Mouse (Mus musculus) limb, embryonic 13.5 days (tissue): ENCODE measurements around the gene Lgals1. TPM values are rescaled to one million over a fixed set of nuclear protein-coding genes. Genes with fewer than 3 reads are reported as not detected.

ENCODE experiments used
- ATAC-seq: fragments of 200-750 bp; cut with Nextera tagmentation; 2 replicates; pipeline ENCODE4 v1.8.0; 2017; ENCODE audit warnings: low read depth, moderate number of reproducible peaks, moderate TSS enrichment; ENCODE audit not compliant: low FRiP score
- H3K27ac ChIP-seq: fragments of 300-500 bp; sonication (generic); 2 replicates; pipeline ENCODE4 v1.5.1; 2015; ENCODE audit warnings: inconsistent platforms, mild to moderate bottlenecking, moderate library complexity
- H3K27me3 ChIP-seq: fragments of 300-500 bp; sonication (generic); 2 replicates; pipeline ENCODE4 v1.6.1; 2015; ENCODE audit warnings: mild to moderate bottlenecking, inconsistent platforms
- H3K36me3 ChIP-seq: fragments of 300-500 bp; sonication (generic); 2 replicates; pipeline ENCODE4 v1.6.1; 2015; ENCODE audit warnings: inconsistent platforms, mild to moderate bottlenecking, moderate library complexity
- H3K4me1 ChIP-seq: fragments of 300-500 bp; sonication (generic); 2 replicates; pipeline ENCODE4 v1.6.1; 2015; ENCODE audit warnings: inconsistent platforms
- H3K4me2 ChIP-seq: fragments of 300-500 bp; sonication (generic); replicated peaks from 2 replicates; pipeline ENCODE4 v1.6.1; 2015; ENCODE audit warnings: inconsistent platforms, mild to moderate bottlenecking, moderate library complexity
- H3K4me3 ChIP-seq: fragments of 300-500 bp; sonication (generic); 2 replicates; pipeline ENCODE4 v1.5.1; 2015; ENCODE audit warnings: moderate library complexity, mild to moderate bottlenecking, inconsistent platforms
- H3K9ac ChIP-seq: fragments of 300-500 bp; sonication (generic); 2 replicates; pipeline ENCODE4 v1.6.1; 2015; ENCODE audit warnings: mild to moderate bottlenecking, inconsistent platforms
- H3K9me3 ChIP-seq: fragments of 300-500 bp; sonication (generic); 2 replicates; pipeline ENCODE4 v1.6.1; 2016; ENCODE audit warnings: inconsistent platforms
- WGBS: fragments of 180-500 bp; shearing (Covaris S2); methylation state at CpG from one replicate; pipeline ENCODE4 v1.1.7; 2015; 5-methylcytosine and 5-hydroxymethylcytosine counted together
- polyA plus RNA-seq: library from polyadenylated mRNA; unstranded; fragments of >200 nt; fragmentation: Nextera tagmentation; extraction: Ambion mirVana; gene quantifications from 2 replicates; pipeline ENCODE4 v1.2.1, GENCODE M21; 2015

The Lgals1 gene
- polyA plus RNA-seq, 1 experiment from 2014 or later, result 1,866 TPM

DNA sequence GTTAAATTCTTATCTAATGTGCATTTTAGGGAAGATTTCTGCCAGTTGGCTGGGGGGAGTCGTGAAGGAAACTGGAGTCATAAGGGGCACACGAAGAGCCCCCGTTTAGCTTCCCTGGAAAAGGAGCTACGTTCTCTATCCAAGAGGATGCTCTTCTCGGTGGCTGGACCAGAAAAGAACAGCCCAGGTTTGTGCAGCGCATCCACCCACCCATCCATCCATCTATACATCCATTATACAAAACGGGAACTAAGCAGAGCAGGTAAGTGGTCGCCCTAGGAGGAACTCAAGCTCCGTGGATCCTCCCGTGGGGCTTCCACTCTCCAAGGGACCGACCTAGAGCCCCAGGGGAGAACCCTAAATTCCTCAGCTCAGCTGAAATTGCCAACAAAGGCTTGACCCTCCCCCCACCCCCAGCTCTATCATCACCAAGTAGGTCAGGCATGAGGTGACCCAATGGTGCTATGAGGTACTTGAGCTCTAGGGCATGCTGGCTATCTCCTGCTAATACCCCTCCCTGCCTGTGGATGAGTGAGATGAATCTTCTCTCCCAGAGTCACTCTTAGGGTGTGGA is 21.7 kb downstream of the Lgals1 start:
- no peak for ATAC-seq
- Histone ChIP-seq H3K4me1 (peaks cover 20% of the 10 kb centered on the region), H3K4me3 (peak overlapping the region; percentile 55), H3K9ac (peak overlapping the region; percentile 69), H3K27ac (peak overlapping the region; percentile 34; the same call in 1 of the 2 replicates), H3K27me3 (no peaks in the 10 kb centered on the region), H3K9me3 (no peaks in the 10 kb centered on the region), H3K36me3 (peaks cover 15% of the 10 kb centered on the region), H3K4me2 (peak overlapping the region; percentile 79)
- WGBS, result 4% methylated on average over 11 of the region's 11 CpGs

DNA sequence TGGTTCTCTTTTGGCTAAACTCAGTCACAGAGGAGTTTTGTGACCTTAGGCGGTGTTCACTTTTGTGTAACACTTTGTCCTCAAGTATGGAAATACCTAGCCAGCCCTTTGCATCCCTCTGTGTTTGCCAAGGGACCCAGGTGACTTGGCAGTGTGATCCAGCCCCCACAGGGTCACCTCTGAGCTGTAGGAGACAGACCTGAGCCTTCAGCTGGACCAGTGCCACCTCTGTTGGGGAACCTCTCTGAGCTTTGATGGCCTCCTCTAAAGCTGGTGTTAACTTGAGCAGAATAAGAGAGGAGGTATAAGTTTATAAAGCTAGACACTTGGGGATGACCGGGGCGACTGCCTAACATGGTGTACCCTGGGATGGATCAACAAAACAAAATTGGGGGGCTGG is 22.4 kb downstream of the Lgals1 start:
- peak overlapping the region; percentile 79 for H3K4me2 ChIP-seq
- H3K9ac ChIP-seq, result peak overlapping the region; percentile 69; the same call in 1 of the 2 replicates
- no peaks in the 10 kb centered on the region for H3K27me3 ChIP-seq
- H3K4me1 ChIP-seq, result peaks cover 20% of the 10 kb centered on the region
- peak overlapping the region; percentile 55; the same call in 1 of the 2 replicates for H3K4me3 ChIP-seq
- peaks cover 21% of the 10 kb centered on the region for H3K36me3 ChIP-seq
- H3K27ac ChIP-seq, result no peak overlapping the region
- no peak for ATAC-seq
- 97% methylated on average over 3 of the region's 3 CpGs for WGBS
- H3K9me3 ChIP-seq, result no peaks in the 10 kb centered on the region

DNA sequence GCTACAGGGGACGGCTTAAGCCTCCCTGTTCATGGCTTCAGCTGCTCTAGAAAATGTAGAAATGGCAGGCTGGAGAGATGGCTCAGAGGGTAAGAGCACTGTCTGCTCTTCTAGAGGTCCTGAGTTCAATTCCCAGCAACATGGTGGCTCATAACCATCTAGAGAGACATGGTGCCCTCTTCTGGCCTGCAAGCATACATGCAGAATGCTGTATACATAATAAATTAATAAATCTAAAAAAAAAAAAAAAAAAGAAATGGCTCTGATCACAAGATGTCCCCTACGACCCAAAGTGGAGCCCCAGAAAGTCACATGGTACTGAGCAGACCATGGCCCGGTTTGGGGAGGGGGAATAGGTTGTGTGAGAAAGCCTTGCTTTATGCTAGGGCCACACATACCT is 29.1 kb downstream of the Lgals1 start:
- 72% methylated on average over 3 of the region's 3 CpGs for WGBS
- ATAC-seq, result no peak
- Histone ChIP-seq H3K4me1 (peaks cover 16% of the 10 kb centered on the region), H3K36me3 (peaks cover 63% of the 10 kb centered on the region), H3K4me3 (no peak overlapping the region), H3K9me3 (no peaks in the 10 kb centered on the region), H3K27ac (no peak overlapping the region), H3K27me3 (no peaks in the 10 kb centered on the region), H3K9ac (no peak overlapping the region), H3K4me2 (no peak overlapping the region)

DNA sequence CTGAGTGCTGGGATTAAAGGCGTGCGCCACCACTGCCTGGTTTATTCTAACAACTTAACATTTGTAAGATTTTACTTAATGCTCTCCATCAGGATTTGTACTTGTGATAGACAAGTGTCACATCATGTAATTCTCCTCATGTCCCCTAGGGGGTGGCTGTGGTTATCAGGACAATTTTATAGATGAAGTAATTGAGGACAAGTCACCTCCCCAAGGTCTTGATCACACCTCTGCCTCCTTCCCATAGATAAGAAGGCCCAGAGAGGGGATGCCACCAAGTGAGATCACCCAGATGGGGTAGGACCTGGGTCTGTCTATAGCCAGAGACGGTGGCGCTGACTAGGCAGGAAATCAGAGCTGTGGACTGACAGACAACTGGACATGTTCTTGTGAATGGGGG is 29.8 kb downstream of the Lgals1 start:
- Histone ChIP-seq H3K36me3 (peaks cover 68% of the 10 kb centered on the region), H3K27ac (no peak overlapping the region), H3K9me3 (no peaks in the 10 kb centered on the region), H3K9ac (no peak overlapping the region), H3K27me3 (no peaks in the 10 kb centered on the region), H3K4me3 (no peak overlapping the region), H3K4me2 (no peak overlapping the region), H3K4me1 (peaks cover 16% of the 10 kb centered on the region)
- no peak for ATAC-seq
- 79% methylated on average over 4 of the region's 4 CpGs for whole genome bisulfite sequencing

DNA sequence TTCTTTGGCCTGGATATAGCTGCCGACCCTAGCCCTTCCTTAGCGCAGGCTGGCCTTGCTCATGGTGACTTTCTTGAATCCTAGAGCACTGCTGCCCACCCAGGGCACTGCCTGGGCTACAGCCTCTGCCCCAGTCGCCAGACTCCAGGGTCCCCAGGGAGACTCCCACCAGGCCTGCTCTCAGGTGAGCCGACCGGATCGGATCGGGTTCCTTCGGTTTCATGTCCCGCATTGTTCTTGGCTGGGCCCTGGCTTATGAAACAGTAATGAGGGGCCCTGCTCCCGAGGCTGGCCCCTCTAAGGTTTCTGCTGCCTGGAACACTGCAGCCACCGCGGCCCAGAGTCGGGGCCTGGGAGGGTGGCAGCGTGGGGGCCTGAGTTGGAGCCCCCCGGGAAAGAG is 30.5 kb downstream of the Lgals1 start:
- 0 out of 2 replicates have a peak, but pooled peaks have one; percentile 12 for ATAC-seq
- H3K4me2 ChIP-seq, result peak overlapping the region; percentile 32; the same call in 1 of the 2 replicates
- peaks cover 16% of the 10 kb centered on the region for H3K4me1 ChIP-seq
- peak overlapping the region; percentile 58; the same call in 1 of the 2 replicates for H3K27ac ChIP-seq
- peaks cover 70% of the 10 kb centered on the region for H3K36me3 ChIP-seq
- WGBS, result 44% methylated on average over 15 of the region's 15 CpGs
- H3K27me3 ChIP-seq, result no peaks in the 10 kb centered on the region
- no peaks in the 10 kb centered on the region for H3K9me3 ChIP-seq
- no peak overlapping the region for H3K4me3 ChIP-seq
- peak overlapping the region; percentile 48 for H3K9ac ChIP-seq

DNA sequence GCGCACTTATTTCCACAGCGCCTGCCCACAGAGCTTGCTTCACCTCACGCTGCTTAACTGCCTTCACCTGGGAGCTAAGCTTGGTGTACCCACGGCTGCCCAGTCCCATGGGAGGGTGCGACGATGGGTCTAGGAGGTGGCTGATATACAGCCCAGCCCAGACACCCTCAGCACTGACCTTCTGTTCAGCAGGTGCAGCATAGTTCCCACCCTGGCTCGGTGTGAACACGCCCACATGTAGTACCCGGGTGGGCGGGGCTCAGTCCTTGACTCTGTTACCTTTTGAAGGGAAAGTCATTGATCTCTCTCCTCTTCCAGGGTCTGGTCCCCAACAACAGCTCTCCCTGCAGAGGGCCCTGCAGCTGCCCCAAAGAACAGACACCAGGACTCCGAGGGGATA is 33.0 kb downstream of the Lgals1 start:
- H3K4me1 ChIP-seq, result peaks cover 28% of the 10 kb centered on the region
- H3K9me3 ChIP-seq, result no peaks in the 10 kb centered on the region
- no peak overlapping the region for H3K9ac ChIP-seq
- H3K4me2 ChIP-seq, result no peak overlapping the region
- ATAC-seq, result no peak
- H3K27ac ChIP-seq, result no peak overlapping the region
- no peak overlapping the region for H3K4me3 ChIP-seq
- no peaks in the 10 kb centered on the region for H3K27me3 ChIP-seq
- WGBS, result 83% methylated on average over 11 of the region's 11 CpGs
- peaks cover 54% of the 10 kb centered on the region for H3K36me3 ChIP-seq

DNA sequence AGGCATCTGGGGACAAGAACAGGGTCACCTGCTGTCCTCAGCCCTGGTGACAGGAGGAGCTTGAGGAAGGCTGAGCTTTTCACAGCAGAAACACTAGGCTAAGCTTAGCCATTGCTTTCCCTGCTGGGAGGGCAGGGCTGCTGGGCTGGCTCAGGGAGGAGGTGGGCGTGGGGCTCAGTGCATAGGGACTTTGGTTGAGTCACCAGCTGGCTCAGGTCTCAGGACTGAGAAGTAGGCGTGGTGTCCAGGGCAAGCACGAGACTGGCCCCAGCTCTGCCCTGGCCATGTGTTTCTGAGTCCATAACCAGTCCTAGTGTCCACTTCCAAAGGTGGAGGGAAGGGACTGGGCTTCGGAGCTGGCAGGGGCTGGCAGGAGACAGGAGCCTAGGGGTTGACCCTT is 33.6 kb downstream of the Lgals1 start:
- Histone ChIP-seq H3K36me3 (peaks cover 50% of the 10 kb centered on the region), H3K4me1 (peaks cover 28% of the 10 kb centered on the region), H3K4me3 (no peak overlapping the region), H3K9ac (0 out of 2 replicates have a peak overlapping the region, but pooled peaks have one; percentile 13), H3K27me3 (no peaks in the 10 kb centered on the region), H3K27ac (no peak overlapping the region), H3K4me2 (no peak overlapping the region), H3K9me3 (no peaks in the 10 kb centered on the region)
- WGBS, result 83% methylated on average over 4 of the region's 4 CpGs
- ATAC-seq, result no peak

DNA sequence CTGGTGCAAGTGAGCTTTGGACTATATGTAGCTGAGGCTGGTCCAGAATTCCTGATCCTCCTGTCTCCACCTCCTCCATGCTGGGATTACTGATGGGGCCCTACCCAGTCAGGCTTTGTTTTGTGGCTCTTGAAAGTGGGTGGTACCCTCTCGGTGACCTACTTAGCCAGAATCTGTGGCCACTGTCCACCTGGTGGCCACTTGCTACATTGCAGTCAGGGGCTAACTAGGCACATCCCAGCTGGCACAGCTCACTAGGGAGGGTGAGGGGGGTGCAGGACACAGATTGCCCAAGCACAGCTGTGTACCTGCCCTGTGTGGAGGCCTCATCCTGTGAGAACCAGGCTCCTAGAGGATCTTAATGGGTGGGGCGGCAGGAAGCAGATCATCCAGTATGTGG is 36.4 kb downstream of the Lgals1 start:
- H3K4me2 ChIP-seq, result no peak overlapping the region
- H3K27me3 ChIP-seq, result no peaks in the 10 kb centered on the region
- peak; percentile 34; the same call in 1 of the 2 replicates for ATAC-seq
- H3K36me3 ChIP-seq, result peaks cover 65% of the 10 kb centered on the region
- WGBS, result 45% methylated on average over 2 of the region's 2 CpGs
- H3K9ac ChIP-seq, result no peak overlapping the region
- no peak overlapping the region for H3K27ac ChIP-seq
- peaks cover 12% of the 10 kb centered on the region for H3K4me1 ChIP-seq
- no peaks in the 10 kb centered on the region for H3K9me3 ChIP-seq
- no peak overlapping the region for H3K4me3 ChIP-seq

DNA sequence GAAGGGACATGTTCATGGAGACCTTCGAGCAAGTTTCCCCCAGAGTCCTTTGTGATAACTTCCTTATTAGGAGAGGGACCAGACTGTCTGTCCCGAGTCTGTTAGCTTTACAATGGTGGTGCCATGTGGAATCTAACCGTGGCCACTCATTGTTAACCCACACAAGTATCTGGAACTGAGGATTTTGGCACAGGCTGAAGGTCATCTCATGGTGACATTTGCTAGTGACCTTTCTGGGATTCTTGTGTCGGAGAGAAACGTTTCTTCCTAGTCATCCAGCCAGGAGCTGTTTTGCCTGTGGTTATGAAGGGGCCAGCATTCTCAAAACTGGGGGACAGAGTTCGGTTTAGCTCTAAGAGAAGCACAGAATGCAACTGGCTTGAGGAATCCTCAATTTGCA is 45.1 kb downstream of the Lgals1 start:
- Histone ChIP-seq H3K9me3 (no peaks in the 10 kb centered on the region), H3K27ac (no peak overlapping the region), H3K9ac (no peak overlapping the region), H3K27me3 (no peaks in the 10 kb centered on the region), H3K4me3 (no peak overlapping the region), H3K4me2 (no peak overlapping the region), H3K36me3 (peaks cover 22% of the 10 kb centered on the region), H3K4me1 (no peaks in the 10 kb centered on the region)
- 77% methylated on average over 6 of the region's 6 CpGs for WGBS
- no peak for ATAC-seq

DNA sequence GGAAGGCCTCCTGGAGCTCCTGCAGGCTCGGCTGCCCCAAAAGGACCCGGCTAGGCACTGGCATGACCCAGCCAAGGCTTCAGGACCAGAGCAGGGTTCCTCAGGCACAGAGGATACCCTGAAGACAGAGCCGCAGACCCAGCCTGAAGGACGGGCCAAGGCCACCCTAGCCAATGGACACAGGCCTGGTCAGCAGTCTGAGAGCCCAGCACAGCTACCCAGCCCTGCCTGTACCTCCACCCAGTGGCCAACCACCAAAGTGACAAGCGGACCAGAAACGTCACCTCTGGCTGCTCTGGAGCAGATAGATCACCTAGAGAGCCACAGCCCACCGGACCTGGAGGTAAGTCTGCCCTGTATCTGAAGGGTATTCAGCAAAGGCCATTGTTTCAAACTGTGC is 47.4 kb downstream of the Lgals1 start:
- no peak overlapping the region for H3K9ac ChIP-seq
- H3K9me3 ChIP-seq, result no peaks in the 10 kb centered on the region
- ATAC-seq, result no peak
- no peak overlapping the region for H3K27ac ChIP-seq
- peaks cover 13% of the 10 kb centered on the region for H3K4me1 ChIP-seq
- H3K4me2 ChIP-seq, result no peak overlapping the region
- 0 out of 2 replicates have a peak, but pooled peaks cover 4% of the 10 kb centered on the region for H3K36me3 ChIP-seq
- H3K4me3 ChIP-seq, result no peak overlapping the region
- WGBS, result 73% methylated on average over 7 of the region's 7 CpGs
- no peaks in the 10 kb centered on the region for H3K27me3 ChIP-seq

DNA sequence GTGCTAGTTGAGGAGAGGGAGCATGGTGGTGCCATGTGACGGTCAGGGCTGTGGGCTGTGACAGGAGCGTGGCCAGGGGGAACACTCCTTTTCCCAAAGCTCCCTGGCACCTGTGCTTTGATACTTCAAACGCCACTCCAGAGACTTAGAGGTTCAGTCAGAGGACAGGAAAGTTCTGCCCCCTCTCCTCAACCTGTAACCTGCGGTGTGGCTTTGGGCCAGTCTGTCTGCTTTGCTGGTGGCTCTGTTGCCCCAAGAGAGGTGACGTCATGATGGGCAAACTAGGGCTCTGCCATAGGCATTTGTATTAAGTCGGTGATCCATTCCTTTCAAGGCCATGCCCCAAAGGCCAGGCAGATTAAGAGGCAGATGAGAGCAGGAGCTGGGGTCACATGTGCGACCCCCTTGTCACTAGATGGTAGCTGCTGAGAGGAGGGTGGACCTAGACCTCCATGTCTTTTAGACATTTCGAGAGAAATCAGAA is 51.2 kb downstream of the Lgals1 start:
- H3K4me1 ChIP-seq, result peaks cover 33% of the 10 kb centered on the region
- WGBS, result 88% methylated on average over 8 of the region's 8 CpGs
- no peak for ATAC-seq
- no peak overlapping the region for H3K27ac ChIP-seq
- no peak overlapping the region for H3K9ac ChIP-seq
- H3K9me3 ChIP-seq, result no peaks in the 10 kb centered on the region
- H3K27me3 ChIP-seq, result no peaks in the 10 kb centered on the region
- no peak overlapping the region for H3K4me2 ChIP-seq
- 0 out of 2 replicates have a peak, but pooled peaks cover 3% of the 10 kb centered on the region for H3K36me3 ChIP-seq
- H3K4me3 ChIP-seq, result no peak overlapping the region

DNA sequence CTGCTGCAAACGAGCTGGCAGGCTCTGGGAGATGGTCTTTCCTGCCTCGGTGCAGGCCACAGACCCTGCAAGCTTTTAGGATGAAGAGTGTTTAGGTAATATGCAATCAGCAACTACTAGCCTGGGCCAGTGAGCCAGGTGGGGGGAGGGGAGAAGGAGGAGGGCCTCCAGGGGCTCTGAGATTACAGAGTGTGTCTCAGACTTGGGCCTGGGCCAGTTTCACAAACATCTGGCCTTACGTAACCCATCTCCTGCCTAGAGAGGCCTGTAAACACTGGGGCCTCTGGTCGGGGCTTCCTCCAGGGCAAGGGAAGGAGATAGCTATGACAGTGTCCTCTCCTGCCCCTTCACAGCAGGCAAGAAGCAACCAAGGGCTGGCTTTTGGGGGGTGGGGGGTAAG is 52.4 kb downstream of the Lgals1 start:
- WGBS, result 1% methylated on average over 4 of the region's 4 CpGs
- Histone ChIP-seq H3K4me3 (no peak overlapping the region), H3K36me3 (0 out of 2 replicates have a peak, but pooled peaks cover 3% of the 10 kb centered on the region), H3K27me3 (no peaks in the 10 kb centered on the region), H3K9ac (peak overlapping the region; percentile 55), H3K9me3 (no peaks in the 10 kb centered on the region), H3K4me1 (peaks cover 38% of the 10 kb centered on the region), H3K4me2 (peak overlapping the region; percentile 37), H3K27ac (peak overlapping the region; percentile 85)
- ATAC-seq, result peak; percentile 22; the same call in 1 of the 2 replicates
